Mouse (Mus musculus) embryonic fibroblast, embryonic 13.5 days (primary cell): ENCODE measurements around the gene Tecpr1.

Experiments used
- CTCF ChIP-seq: IDR thresholded peaks from 2 replicates; pipeline ENCODE4 v1.5.1; 2011; ENCODE audit warnings: mild to moderate bottlenecking, control low read depth, low read length, moderate library complexity, borderline replicate concordance; ENCODE audit not compliant: insufficient read depth
- POLR2A ChIP-seq: IDR thresholded peaks from 2 replicates; pipeline ENCODE4 v1.6.1; 2011; ENCODE audit warnings: low read depth, mild to moderate bottlenecking, control low read depth, low read length, moderate library complexity

GRCm38 (mm10) chr5:144191026-144191425 lies 32.4 kb downstream of the Tecpr1 start:
- TF ChIP-seq CTCF = no peak
- TF ChIP-seq POLR2A = no peak
